Mouse (Mus musculus) heart, embryonic 15.5 days (tissue): ENCODE results near the gene Med19. TPM values are rescaled to one million over a fixed set of nuclear protein-coding genes. Genes with fewer than 3 reads are reported as not detected.

ENCODE experiments used
- ATAC-seq: fragments of 200-750 bp; cut with Nextera tagmentation; replicated peaks from 2 replicates; pipeline ENCODE4 v1.8.0; 2017; ENCODE audit warnings: low read depth, moderate TSS enrichment; ENCODE audit not compliant: insufficient number of reproducible peaks, insufficient read depth, low FRiP score
- H3K27ac ChIP-seq: fragments of 300-500 bp; sonication (generic); 2 replicates; pipeline ENCODE4 v1.5.1; 2015; ENCODE audit warnings: mild to moderate bottlenecking, inconsistent platforms
- H3K27me3 ChIP-seq: fragments of 300-500 bp; sonication (generic); 2 replicates; pipeline ENCODE4 v1.6.1; 2015; ENCODE audit warnings: inconsistent platforms
- H3K36me3 ChIP-seq: fragments of 300-500 bp; sonication (generic); 2 replicates; pipeline ENCODE4 v1.6.1; 2015; ENCODE audit warnings: mild to moderate bottlenecking, inconsistent platforms
- H3K4me1 ChIP-seq: fragments of 300-500 bp; sonication (generic); replicated peaks from 2 replicates; pipeline ENCODE4 v1.6.1; 2015; ENCODE audit warnings: inconsistent platforms
- H3K4me2 ChIP-seq: fragments of 300-500 bp; sonication (generic); 2 replicates; pipeline ENCODE4 v1.6.1; 2015; ENCODE audit warnings: inconsistent platforms, mild to moderate bottlenecking, moderate library complexity
- H3K4me3 ChIP-seq: fragments of 300-500 bp; sonication (generic); 2 replicates; pipeline ENCODE4 v1.5.1; 2015; ENCODE audit warnings: mild to moderate bottlenecking, inconsistent platforms
- H3K9ac ChIP-seq: fragments of 300-500 bp; sonication (generic); 2 replicates; pipeline ENCODE4 v1.6.1; 2015; ENCODE audit warnings: mild to moderate bottlenecking, inconsistent platforms
- H3K9me3 ChIP-seq: fragments of 300-500 bp; sonication (generic); replicated peaks from 2 replicates; pipeline ENCODE4 v1.6.1; 2016; ENCODE audit warnings: inconsistent platforms
- WGBS: fragments of 180-500 bp; shearing (Covaris S2); methylation state at CpG from one replicate; pipeline ENCODE4 v1.1.7; 2015; ENCODE audit warnings: mixed read lengths; 5-methylcytosine and 5-hydroxymethylcytosine counted together
- polyA plus RNA-seq: library from polyadenylated mRNA; unstranded; fragments of >200 nt; fragmentation: Nextera tagmentation; extraction: Ambion mirVana; gene quantifications from 2 replicates; pipeline ENCODE4 v1.2.1, GENCODE M21; 2015

The Med19 gene
- polyA plus RNA-seq, 1 experiment from 2014 or later: 22.2 TPM

DNA sequence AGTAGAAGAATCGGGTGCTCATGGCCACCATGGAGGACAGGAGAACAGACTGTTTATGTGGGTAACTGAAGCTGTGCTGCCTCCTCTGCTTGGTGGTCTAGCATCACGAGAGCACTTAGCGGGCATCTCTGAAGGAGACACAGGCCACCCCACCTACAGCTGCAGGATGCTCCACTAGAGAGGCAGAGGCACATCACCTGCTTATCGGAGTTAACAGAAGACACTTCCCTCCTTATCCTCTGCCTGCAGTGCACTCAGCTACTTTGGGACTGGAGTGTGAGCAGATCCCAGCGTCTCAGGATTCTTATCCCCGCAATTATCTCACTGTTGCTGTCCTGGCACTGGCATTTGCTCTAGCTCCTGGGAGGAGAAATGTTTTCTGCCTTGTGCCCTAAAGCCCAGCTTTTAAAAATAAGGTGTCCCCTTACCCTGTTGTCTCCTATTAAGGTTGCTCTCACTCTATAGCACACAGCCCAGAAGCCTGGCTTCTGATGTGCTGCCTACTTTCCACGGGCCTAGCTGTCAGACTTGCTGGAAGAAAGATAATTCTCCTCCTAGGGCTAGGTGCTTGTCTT lies 57.2 kb downstream of the Med19 start:
- WGBS: 8% methylated on average over 7 of the region's 7 CpGs
- peak overlapping the region; percentile 49 for H3K4me3 ChIP-seq
- peaks cover 62% of the 10 kb centered on the region for H3K4me1 ChIP-seq
- H3K36me3 ChIP-seq: no peaks in the 10 kb centered on the region
- H3K9me3 ChIP-seq: no peaks in the 10 kb centered on the region
- H3K9ac ChIP-seq: no peak overlapping the region
- no peak for ATAC-seq
- H3K27ac ChIP-seq: no peak overlapping the region
- peaks cover 17% of the 10 kb centered on the region; the same call in 1 of the 2 replicates for H3K27me3 ChIP-seq
- peak overlapping the region; percentile 64 for H3K4me2 ChIP-seq

DNA sequence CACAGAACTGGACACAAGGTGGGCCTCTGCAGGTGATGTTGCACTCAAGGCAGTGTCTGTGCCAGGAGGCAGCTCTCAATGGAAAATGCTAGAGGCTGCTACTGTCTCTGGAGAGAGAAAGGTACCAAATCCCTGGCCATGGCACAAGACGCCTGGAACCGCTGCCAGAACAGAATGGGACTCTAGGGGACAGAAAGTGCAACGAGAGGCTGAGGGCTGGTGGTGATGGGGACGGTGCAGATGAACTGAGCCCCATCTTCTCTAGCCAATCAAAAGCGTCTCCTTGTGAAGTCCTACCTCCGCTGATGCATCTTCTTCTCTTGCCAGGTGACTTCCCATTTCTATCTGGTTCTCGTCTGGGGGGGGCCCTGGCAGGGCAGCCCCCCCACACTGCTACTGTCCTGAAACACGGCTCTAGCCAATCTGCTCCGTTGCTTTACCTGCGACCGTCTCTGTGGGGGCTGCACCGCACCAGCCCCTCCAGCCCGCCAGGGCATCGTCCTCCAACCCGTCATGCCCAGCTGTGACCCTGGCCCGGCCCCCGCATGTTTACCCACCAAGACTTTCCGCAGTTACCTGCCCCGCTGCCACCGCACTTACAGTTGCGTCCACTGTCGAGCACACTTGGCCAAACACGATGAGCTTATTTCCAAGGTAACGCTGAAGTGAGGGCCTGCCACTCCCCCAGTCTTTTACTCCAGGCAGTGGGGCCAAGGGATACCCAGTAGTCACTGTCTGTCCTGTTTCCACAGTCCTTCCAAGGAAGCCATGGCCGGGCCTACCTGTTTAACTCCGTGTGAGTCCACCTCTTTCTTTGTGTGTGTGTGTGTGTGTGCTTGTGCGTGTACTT lies 58.3 kb downstream of the Med19 start:
- Histone ChIP-seq H3K27me3 (peaks cover 17% of the 10 kb centered on the region; the same call in 1 of the 2 replicates), H3K36me3 (no peaks in the 10 kb centered on the region), H3K4me1 (peaks cover 73% of the 10 kb centered on the region), H3K9me3 (no peaks in the 10 kb centered on the region), H3K4me2 (peak overlapping the region; percentile 61), H3K4me3 (peak overlapping the region; percentile 6; the same call in 1 of the 2 replicates), H3K9ac (no peak overlapping the region), H3K27ac (no peak overlapping the region)
- WGBS: 9% methylated on average over 27 of the region's 27 CpGs
- ATAC-seq: no peak

DNA sequence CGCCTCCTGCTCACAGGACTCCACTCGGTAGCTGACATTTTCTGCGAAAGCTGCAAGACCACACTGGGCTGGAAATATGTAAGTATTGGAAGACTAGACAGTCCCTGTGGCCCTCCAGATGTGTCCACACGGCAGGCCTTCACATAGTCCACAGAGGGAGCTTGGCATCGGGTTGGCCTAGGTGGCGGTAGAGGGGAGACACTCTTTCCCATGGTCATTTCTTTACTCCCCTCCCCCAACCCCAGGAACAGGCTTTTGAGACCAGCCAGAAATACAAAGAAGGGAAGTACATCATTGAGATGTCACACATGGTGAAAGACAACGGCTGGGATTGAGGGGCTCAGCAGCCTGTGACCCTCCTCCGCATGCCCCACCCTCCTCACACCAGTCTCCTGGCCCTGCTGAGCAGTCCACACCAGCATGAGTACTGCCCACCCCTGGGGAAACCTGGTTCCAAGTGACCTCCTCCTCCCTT lies 59.3 kb downstream of the Med19 start:
- peak overlapping the region; percentile 61 for H3K4me2 ChIP-seq
- peaks cover 17% of the 10 kb centered on the region; the same call in 1 of the 2 replicates for H3K27me3 ChIP-seq
- H3K4me3 ChIP-seq: no peak overlapping the region
- WGBS: 6% methylated on average over 8 of the region's 8 CpGs
- peak overlapping the region; percentile 28; the same call in 1 of the 2 replicates for H3K27ac ChIP-seq
- ATAC-seq: peak; percentile 23; the same call in 1 of the 2 replicates
- no peak overlapping the region for H3K9ac ChIP-seq
- no peaks in the 10 kb centered on the region for H3K36me3 ChIP-seq
- no peaks in the 10 kb centered on the region for H3K9me3 ChIP-seq
- H3K4me1 ChIP-seq: peaks cover 82% of the 10 kb centered on the region

Other genes with a start within 250 kb of the Med19 start
- gene Tfpi, start 201.6 kb upstream of the Med19 start, polyA plus RNA-seq: 70.3 and 70.6 TPM in 2 replicates
- gene Ctnnd1, start 27.6 kb upstream of the Med19 start, polyA plus RNA-seq: 57.6 and 62.9 TPM in 2 replicates
- 0.10 TPM in 2 replicates for gene Btbd18, start 19.3 kb upstream of the Med19 start, polyA plus RNA-seq
- 203 and 214 TPM in 2 replicates for gene Selenoh, start 7.6 kb upstream of the Med19 start, polyA plus RNA-seq
- not detected in 2 replicates for gene Gm28635, start 361 bp upstream of the Med19 start, polyA plus RNA-seq
- 156 and 158 TPM in 2 replicates for gene Tmx2, start 738 bp downstream of the Med19 start, polyA plus RNA-seq
- gene Zdhhc5, start 36.8 kb downstream of the Med19 start, polyA plus RNA-seq: 20.2 and 22.4 TPM in 2 replicates
- gene Clp1, start 48.9 kb downstream of the Med19 start, polyA plus RNA-seq: 12.8 and 18.6 TPM in 2 replicates
- gene Ypel4, start 55.7 kb downstream of the Med19 start, polyA plus RNA-seq: 3.0 and 3.8 TPM in 2 replicates
- gene Gm19426, start 65.3 kb downstream of the Med19 start, polyA plus RNA-seq: 5.1 and 5.3 TPM in 2 replicates
- gene Serping1, start 97.0 kb downstream of the Med19 start, polyA plus RNA-seq: 45.2 and 53.2 TPM in 2 replicates
- gene Ube2l6, start 120.4 kb downstream of the Med19 start, polyA plus RNA-seq: 128 and 145 TPM in 2 replicates
- gene Smtnl1, start 144.2 kb downstream of the Med19 start, polyA plus RNA-seq: 0.25 and 0.38 TPM in 2 replicates
- 76.6 TPM in 2 replicates for gene Timm10, start 148.6 kb downstream of the Med19 start, polyA plus RNA-seq
- 8.6 and 11.5 TPM in 2 replicates for gene Slc43a1, start 160.4 kb downstream of the Med19 start, polyA plus RNA-seq
- 1.9 and 2.1 TPM in 2 replicates for gene Rtn4rl2, start 208.3 kb downstream of the Med19 start, polyA plus RNA-seq